Mouse (Mus musculus) heart, postnatal 0 days (tissue): ENCODE data around the gene Nfib.

Experiments used
- CTCF ChIP-seq: IDR thresholded peaks from 2 replicates; pipeline ENCODE4 v1.5.1; 2016; ENCODE audit warnings: antibody characterized with exemption, control low read depth, low read depth
- EP300 ChIP-seq: IDR thresholded peaks from 2 replicates; pipeline ENCODE4 v1.6.1; 2016; ENCODE audit warnings: antibody characterized with exemption, low read depth

DNA sequence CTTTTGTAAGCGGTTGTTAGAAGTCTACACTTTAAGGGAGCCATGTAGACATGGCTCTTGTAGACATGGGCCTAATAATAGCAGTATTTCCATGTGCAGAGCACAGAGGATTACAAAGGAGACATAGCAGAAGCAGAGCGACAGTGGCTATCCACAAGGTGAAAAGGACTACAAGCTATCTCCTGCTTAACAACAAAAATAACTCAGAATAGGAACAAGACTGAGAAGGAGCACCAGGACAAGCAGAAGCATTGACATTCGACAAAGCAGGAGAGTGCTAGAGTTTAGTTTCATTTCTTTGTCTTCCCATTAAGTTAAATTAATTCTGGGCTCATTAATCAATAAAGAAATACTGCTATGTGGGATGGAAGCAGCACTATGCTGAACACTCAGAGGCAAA, 372.1 kb downstream of the Nfib start:
- TF ChIP-seq CTCF (no peak), EP300 (no peak)
